Mouse (Mus musculus): ENCODE measurements around the gene Steap4.
"Not testable (repeated sequence)": the region's sequence is repeated elsewhere in the genome, so short reads cannot be mapped to it uniquely, and the experiment has no call there.

Steap4 gene

DNA sequence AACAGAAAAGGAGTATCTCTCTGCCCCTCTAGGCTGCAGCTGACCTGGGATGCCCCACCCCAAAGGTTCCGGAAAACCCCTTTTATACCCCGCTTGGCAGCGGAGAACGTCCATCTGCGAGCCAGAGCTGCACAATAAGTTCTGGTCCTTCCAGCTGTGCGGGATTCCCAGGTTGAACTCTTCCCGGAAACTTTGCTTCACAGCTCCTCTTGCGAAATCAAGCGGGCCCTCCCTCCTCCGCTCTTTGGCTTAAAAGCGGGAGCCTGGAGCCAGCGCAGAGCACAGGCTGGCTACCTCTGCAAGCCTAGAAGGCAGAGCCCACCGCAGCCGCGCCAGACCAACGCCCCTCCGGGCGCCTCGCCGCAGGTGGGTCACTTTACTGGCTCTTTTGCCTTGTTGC is at the start of gene Steap4:
Gene Steap4 (plus strand): TSS at position 282 of the 400 bp plus-strand sequence.
- DNase-seq = peak; percentile 33

DNA sequence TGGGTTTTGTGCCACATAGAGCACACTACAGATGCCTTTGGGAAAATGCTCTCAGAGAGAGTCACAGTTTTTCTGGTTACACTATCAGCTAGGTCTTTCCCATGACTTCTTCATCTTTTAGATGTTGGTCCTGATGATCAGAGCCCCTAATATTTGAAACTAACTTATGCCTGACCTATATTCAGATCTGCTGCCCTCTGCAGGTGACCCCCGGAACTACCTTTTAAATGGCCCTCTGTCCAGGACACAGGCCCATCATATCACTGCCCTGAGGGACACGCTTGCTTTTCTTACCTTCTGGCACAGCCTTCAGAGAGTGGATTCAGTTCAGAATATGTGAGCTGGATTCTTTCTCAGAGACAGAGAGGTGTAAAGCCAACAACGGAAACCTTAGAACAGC is 48.3 kb upstream of the Steap4 start:
- DNase-seq = peak; percentile 37

DNA sequence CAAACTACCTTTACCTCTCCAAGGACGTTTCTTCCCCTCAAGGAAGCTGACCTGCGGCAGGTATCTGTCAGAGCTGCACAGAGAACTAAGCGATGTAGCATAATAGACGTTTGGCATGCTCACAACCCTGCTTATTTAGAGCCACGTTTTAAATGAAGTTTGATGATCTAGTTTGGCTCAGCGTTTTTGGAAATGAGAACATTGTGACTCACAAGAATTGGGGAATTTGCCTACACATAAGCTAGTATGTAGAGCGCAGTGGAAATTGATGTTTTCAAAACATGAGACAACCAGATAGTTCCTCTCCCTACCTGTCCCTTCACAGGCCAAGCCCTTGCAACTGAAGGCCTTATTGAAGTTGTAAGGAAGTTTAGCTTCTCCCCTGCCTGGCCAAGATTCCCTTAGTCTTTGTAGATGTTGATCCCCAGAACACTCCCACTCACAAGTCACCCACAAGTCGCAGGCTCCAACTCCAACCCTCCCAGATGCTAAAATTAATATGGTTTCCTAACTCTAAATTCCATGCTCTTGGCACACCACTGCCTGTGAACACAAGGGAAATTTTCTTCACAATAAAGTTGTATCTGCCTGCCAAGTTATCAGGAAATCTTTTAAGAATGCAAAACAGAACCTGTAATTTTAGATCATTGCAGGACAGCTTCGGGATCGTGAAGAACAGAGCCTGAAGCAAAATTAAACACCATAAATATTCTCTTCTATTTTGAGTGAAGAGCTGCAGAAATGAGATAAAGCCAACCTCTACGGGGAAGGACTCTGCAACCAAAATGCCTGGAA is 42.6 kb upstream of the Steap4 start:
- no peak for DNase-seq

DNA sequence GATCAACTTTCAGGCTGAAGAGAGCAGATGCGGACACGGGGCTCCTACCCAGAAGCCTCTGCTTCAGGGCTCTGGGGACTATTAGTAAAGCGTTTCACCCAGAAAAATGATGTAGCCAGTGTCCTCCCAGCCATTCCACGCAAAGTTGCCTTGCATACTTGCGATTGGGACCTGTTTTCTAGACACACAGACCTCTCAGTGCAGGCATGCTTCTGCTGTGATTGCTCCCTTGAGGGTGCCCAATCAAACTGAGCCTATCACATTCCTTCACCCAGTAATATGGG is 42.0 kb upstream of the Steap4 start:
- DNase-seq = no peak

DNA sequence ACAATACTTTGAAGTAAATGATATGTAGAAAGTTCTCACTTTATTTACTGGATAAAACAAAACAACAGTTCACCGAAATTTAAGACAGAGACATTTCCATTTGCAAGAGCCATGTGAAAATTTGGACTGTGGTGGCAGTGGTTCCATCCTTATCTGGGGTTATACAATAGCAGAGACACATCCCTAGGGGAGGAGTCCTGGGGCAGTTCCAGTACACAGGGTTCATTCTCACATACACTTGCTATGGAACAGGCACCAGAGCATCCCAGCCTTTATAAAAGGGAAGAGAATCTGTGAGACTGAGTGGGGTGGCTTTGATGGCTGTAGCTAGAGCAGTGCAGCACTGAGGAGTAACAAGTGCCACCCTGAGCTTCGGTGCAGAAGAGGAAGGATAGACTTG is 40.6 kb upstream of the Steap4 start:
- DNase-seq = no peak

DNA sequence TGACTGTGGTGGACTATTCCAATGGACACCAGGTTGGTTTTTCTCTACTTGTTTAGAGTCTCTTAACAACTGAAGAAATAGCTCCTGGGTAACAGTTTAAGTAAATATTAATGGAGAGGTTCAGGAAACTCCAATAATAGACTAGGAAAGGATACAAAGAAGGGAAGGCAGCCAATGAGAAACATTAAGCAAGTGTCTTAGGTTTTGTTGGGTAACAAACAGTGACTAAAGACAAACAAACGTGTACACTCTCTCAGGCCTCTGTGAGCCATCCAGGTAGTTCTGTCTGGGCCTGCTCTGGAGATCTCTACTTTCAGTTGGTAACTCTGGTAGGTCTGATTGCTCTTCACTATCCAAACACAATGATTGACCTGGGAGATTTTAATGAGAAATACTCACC is 37.5 kb upstream of the Steap4 start:
- DNase-seq = no peak

DNA sequence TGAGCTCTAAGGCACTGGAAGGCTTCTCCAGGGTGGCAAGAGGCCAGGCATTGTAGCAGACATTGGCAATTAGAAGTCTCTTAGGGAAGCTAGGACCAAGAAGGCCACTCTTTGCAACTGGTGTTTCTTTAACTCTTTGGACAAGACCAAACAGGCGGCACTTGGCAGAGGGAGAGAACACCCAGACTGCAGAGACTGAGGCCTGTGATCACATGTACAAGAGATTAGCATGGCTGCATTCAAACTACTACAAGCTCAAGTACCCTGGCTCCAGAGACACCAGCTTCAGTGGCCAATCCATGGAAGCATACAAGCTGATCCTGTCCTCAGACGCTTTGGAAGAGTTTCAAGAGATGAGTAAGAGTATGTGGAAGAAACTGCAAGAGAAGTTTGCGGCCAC is 36.6 kb upstream of the Steap4 start:
- no peak for DNase-seq

DNA sequence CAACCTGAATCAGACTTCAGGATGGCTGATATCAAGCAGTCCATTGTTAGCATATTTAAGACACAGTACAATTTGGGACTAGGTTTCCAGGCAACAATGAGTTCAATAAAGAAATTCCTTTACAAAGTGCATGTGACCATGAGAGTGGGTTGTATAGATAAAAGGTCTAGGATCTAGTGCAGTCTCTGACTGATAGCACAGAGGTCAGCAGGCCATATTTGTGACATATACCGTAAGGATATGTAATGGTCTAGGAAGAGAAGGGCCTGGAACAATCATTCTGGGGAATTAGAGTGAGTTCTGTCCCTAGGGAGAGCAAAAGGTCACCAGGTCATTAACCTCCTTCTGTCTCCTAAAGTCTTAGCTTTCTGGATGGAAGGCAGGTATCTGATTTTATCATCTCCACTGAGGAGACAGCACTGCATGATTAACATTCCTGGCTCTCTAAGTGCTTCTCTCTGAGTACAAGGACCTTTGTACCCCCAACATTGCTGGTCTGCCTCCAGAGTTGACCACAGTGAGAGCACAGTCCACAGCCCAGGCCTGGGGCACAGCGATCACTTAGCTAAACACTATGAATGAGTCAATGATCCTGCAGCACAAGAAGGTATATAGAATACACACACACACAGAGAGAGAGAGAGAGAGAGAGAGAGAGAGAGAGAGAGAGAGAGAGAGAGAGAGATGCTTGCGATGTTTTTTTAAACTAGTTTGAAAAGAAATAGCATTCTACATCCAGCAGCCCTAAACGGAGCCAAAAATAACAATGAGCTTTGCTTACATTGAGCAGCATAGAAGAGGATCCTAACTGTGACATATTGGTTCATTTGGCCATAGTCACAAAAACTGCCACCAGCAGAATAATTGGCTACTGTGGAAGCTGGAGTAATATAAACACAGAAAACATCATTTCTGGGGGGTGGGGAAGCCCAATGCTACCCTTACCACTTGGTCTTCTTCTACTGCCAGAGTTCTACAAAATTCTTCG is 27.7 kb upstream of the Steap4 start:
- DNase-seq = no peak

DNA sequence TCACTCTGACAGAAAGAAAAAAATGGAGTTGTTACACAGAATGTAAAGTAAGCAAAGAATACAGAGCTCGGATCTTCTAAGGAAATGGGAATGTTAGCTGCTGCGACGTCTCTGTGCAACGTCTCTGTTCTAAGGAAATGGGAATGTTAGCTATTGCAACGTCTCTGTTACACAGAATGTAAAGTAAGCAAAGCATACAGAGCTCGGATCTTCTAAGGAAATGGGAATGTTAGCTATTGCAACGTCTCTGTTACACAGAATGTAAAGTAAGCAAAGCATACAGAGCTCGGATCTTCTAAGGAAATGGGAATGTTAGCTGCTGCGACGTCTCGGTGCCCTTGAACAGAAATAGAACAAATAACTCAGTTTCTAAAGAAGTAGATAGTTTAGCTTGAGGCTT is 26.8 kb upstream of the Steap4 start:
- not testable (repeated sequence) for DNase-seq

DNA sequence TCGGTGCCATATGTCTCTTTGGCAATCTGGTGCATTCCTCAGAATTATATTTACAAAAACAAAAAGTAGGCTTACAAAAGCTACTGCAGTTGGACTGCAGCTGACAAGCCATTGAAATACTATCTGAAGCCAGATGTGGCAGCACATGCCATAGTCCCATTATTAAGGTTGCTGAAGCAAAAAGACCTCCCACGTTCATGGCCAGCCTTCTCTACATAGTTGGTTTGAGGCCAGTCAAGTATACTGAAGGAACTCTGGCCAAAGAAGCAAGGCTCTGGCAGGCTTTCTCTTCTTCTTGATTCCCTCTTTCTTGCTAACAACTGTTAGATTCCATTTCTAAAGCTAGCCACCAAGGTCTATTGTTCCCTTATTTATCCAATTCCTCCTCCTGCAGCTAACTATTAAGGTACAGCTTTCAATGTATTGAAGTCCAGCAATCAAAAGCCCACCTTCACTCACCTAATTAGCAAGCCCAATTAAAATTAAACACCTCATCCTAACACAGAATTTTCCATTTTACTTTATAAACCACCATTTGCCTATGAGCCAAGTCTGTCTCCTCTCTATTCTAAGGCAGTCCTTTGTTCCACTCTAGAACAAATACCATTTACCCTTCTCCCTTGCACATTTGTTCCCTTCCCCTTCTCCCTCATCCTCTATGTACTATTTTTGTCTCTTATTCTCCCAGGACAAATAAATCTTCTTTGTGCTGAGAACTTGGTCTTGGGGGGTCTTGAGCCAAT is 26.2 kb upstream of the Steap4 start:
- no peak for DNase-seq

DNA sequence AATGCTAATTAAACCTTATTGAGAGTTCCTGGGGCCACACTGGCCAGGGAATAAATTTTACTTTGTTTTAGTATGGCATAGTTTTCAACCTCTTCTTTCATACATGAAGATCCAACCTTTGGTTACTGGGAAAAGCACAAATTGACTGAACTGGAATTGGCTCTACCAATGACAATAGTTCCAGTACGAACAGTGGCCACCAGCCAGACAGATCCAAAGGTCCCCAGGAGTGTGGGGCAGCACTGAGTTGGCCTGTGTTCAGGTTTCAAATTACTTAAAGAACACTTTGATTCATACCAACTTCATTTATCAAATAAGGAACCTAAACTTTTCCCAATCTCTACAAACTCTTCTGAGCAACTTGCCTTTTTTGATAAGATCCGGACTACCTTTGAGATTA is 5.4 kb upstream of the Steap4 start:
- DNase-seq = no peak

DNA sequence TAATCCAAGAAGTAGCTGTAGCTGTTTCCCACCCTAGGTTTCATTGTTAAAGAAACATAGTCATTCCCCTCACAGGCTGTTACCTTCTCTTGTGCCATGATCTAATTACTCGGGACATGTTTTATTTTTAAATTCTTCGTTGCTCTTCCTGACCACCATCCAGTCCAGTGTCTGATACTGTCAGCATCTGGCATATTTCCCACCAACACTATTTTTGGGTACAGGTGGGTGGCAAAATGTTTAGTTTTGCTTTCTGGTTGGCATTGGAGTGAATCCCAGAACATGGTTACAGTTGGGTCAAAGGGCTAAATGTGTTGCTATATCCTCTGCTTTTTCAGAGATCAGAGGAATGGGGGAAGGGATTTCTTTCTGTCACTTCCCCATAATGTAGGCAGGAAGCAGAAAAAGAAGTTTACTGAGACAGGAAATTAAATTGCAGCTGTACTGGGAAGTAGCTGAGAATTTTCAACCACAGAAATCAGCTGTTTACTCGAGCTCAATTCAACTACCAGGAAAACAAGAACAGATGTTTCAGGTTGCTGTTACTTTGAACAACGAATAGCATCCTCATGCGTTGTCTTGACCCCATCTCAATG is 4.8 kb upstream of the Steap4 start:
- no peak for DNase-seq

DNA sequence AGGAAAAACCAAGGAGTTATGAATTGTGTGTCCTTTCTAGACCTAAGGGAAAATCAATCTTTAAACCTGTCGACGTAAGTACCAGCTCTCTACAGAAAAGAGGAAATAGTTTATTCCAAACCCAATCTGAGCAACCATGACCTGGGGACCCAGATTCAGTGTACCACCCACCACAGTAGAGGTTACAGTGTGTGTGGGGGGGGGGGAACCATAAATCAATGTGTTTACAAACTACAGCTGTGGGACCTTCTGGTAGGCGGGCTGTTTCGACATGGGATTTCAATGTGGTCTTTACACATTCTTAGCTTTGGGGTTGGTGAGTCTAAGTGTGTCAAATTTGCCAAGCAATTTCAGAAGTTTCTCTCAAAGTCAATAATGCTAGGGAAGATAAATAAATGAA is 2.2 kb upstream of the Steap4 start:
- no peak for DNase-seq

DNA sequence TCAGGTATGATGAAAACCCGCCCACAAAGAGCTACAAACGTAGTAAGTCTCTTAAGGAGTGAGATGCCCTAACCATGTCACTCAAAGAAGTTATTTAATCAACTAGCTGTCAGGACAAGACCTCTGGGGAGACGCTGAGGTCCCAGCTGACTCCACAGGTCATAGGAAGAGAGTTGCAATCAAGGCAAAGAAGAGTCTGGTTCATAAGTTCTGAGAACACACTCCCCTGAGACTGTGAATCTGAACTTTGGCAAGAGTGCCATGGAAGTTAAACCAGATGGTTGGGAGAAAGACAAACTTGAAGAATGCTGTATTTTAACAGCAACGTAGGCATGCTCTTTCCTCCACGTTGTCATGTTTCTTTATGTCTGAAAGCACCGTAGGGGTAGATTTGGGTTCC is 971 bp upstream of the Steap4 start:
- no peak for DNase-seq

DNA sequence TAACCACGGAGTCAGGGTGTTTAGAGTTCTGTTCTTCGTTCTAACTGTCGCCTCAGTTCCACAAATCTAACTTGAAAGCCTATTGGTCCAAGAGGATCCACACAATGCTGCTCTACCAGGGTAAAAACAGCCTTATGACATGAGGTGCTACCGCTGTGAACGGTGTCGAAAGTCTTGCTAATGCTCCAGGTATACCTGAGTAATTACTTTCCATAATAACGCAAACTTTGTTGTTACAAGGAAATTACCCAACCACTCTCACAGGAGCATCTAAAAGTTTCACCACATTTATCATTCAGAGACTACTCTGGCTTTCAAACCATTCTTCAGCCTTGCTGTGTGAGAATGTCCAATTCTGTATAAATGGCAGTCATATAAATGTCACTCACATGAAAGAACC is 856 bp downstream of the Steap4 start:
- no peak for DNase-seq

DNA sequence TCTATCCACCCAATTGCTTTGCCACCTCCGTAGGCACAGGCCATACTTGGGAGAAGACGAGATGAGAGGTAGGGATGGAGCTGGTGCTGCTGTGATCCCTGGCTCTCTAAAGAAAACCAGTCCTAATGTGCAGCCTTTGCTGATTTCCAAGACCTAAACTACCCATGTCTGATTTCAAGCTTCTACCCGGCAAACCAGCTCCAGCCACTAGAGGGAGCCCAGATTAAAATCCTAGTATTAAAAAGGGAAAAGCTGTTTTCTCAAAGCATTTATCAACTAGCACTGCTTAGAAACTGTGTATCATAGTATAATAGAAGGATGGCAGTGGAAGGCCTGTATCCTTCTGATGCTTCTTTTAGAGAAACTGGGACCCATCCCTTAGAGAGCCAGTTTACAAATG is 5.0 kb downstream of the Steap4 start:
- peak; percentile 44 for DNase-seq

DNA sequence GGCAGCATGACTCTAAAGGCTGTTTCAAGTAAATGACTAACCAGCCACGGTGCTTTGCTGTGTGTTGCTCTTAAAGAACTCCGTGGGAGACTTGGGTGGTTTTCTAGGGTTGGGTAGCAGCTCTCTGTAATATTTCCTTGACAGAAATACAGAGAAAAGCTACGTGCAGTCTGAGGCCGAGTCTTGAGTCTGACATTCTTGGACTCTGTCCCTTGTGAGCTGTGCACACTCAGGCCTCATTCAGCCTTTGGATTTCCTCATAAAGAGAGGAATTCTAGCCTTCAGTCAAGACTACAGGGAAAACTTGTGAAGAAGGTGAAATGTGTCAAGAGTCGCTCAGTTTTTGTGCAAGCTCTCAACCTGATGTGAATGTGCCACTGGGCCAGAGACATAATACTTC is 7.9 kb downstream of the Steap4 start:
- no peak for DNase-seq

DNA sequence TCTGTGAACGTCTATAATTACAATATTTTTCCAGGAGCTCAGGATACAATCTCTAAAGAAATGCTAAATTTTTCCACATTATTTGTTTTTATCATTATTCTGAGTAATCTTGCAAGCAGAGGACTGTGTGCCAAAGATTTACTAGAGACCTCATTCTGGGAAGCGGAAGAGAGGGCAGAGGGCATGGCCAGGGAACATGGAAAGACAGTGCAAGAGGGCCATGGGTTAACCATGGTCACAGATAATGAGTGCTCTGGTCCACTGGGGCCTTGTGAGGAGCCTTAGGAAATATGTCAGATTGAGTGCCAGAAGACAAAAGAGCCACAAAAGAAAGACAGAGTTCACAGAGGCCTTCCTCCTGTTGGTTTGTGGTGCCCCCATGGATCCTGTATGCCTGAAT is 12.0 kb downstream of the Steap4 start:
- DNase-seq = no peak

DNA sequence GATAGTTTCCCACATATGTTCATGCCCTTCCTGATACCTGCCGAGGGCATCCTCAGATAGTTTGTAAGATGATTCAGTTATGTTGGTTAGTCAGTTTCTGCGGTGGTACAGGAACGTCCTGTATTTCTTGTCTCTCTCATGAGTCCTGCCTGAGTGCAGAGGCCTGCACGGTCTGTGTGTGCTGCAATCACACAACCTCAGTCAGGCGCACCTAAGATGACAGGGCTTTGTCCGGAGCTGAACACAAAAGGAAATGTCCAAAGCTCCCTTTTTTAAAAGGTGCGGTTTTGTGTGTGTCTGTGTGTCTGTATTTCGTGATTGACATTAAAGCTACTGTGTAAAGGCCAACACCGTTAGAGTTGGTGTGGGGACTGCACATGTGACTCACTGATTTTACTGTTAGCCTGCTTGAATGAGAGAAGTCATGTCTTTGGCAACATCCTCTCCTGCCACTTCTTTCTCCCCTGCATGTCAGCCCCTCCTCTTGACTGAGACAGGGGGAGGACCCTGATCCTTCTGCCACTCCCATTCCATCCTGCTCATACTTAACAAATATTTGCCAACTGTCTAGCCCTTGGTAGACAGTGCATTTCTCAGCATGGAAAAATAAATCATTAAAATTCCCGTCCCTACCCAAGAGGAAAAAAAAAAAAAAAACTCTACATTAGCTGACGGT is 14.4 kb downstream of the Steap4 start:
- DNase-seq = no peak

DNA sequence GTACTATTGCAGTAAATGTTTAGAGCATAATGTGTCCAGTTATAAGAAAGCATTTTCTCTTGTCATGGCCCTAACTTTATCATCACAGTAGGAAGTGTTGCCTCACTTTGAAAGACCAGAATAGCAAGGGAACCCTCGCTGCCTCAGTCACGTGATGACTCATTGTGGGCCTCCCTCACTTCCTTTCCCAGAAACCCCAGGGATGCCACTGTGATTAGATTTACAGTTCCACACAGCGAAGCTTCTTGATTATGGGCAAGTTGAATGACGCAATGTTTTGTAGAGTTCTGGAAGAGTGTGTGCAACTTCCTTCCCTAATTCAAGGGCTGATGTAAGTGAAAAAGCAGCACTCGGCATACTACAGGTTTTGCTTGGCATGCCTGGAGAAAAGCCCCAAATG is 20.3 kb downstream of the Steap4 start:
- no peak for DNase-seq

DNA sequence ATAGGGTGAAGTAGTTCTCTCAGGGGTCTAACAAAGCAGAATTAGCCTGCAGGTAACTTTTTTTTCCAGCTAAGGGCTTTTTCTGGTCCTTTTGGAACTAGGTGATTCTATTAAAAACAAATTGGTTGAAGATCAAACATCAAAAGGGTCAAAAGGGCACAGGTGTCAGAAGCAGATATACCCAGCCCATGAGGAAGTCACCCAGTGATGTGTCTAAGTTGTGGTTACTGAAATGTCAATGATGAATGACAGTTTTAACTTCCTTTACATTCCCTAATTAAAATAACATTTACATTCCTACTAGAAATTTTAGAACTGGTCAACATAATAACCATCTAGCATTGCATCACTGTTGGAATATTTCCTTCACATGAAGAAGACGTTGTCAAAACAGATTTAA is 27.7 kb downstream of the Steap4 start:
- no peak for DNase-seq

DNA sequence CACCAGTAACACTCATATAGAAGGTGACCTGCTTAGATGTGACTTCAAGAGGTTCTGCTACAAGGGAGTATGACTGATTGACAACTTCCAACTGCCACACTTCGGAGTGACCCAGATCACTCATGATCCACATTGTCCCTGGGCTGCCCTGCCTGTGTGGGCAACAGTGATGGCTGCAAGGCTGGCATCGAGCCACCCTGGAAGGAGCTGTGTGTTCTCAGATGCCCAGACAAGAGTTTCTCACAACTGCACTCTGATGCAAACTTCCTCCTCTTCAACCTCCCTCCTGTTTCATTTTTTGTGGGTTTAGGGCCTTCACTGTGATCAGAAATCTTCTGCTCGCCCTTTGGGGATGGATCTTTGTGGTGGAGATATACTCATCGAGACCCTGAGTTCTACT is 28.2 kb downstream of the Steap4 start:
- peak; percentile 15 for DNase-seq

DNA sequence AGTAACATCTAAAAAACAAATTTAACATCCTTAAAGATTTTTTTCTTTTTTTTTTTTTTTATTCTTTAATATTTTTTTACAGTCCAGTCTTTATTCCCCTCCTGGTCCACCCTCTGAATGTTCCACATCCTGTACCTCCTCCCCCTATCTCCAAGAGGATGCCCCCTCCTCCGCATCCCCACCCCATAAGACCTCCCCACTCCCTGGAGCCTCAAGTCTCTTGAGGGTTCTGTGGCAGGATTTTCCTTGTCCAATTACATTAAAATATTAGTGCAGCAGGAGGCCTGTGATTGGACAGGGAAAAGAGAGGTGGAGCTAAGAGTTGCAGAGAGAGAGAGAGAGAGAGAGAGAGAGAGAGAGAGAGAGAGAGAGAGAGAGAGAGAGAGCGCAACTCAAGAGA is 31.4 kb downstream of the Steap4 start:
- DNase-seq = not testable (repeated sequence)
